Mouse (Mus musculus) liver, embryonic 14.5 days (tissue): Measurements from ENCODE around the gene Rab19.

ENCODE experiments used
- CTCF ChIP-seq: IDR thresholded peaks from 2 replicates; pipeline ENCODE4 v1.5.1; 2016; ENCODE audit warnings: antibody characterized with exemption, low read depth, control low read depth
- EP300 ChIP-seq: IDR thresholded peaks from 2 replicates; pipeline ENCODE4 v1.6.1; 2016; ENCODE audit warnings: antibody characterized with exemption, low read depth

GRCm38 (mm10) chr6:39346991-39347501 lies 33.9 kb upstream of the Rab19 start:
- no peak for TF ChIP-seq EP300
- no peak for TF ChIP-seq CTCF
